In genomic region chr9:57998032-57998659, GRCm38 (mm10) we compare ENCODE assay signal across 8 mouse cellular contexts. TPM values are rescaled to one million over a fixed set of nuclear protein-coding genes. Genes with fewer than 3 reads are reported as not detected.
A peak's percentile ranks its signal among the peaks of the same experiment; 100 is the strongest.
DNase-seq lines count a peak whose midpoint lies in the region; ATAC-seq lines count a peak whose summit lies in the region.

No protein-coding gene starts in this region.

- no peaks in the 10 kb centered on the region for H3K9me3 ChIP-seq in embryonic facial prominence, embryonic 12.5 days
- no peaks in the 10 kb centered on the region for H3K9me3 ChIP-seq in neural tube, embryonic 14.5 days (ENCODE audit: control insufficient read depth, low read length)

- peak overlapping the region; percentile 16; the same call in 1 of the 2 replicates for H3K4me3 ChIP-seq in embryonic facial prominence, embryonic 12.5 days
- peak overlapping the region; percentile 19; the same call in 1 of the 2 replicates for H3K4me3 ChIP-seq in neural tube, embryonic 14.5 days (ENCODE audit: low read depth, low read length)

- peaks cover 9% of the 10 kb centered on the region; the same call in 1 of the 2 replicates for H3K4me1 ChIP-seq in embryonic facial prominence, embryonic 12.5 days
- peaks cover 4% of the 10 kb centered on the region; the same call in 1 of the 2 replicates for H3K4me1 ChIP-seq in neural tube, embryonic 14.5 days (ENCODE audit: control insufficient read depth, insufficient read depth, low read length)

- ATAC-seq in CD4-positive, CD25-positive, alpha-beta regulatory T cell, adult 4 months, result peak; percentile 93
- ATAC-seq in embryonic facial prominence, embryonic 12.5 days (ENCODE audit: insufficient number of reproducible peaks, insufficient read depth, low FRiP score, low TSS enrichment), result 0 out of 2 replicates have a peak, but pooled peaks have one; percentile 8
- ATAC-seq in neural tube, embryonic 14.5 days (ENCODE audit: low read depth), result peak; percentile 93

- WGBS in embryonic facial prominence, embryonic 12.5 days, result under 1% methylated on average over 20 of the region's 20 CpGs
- under 1% methylated on average over 20 of the region's 20 CpGs for WGBS in neural tube, embryonic 14.5 days

- no peak overlapping the region for H3K9ac ChIP-seq in embryonic facial prominence, embryonic 12.5 days
- peak overlapping the region; percentile 25; the same call in 1 of the 2 replicates for H3K9ac ChIP-seq in neural tube, embryonic 14.5 days (replicated peaks; ENCODE audit: low read depth, low read length)

- intact Hi-C loops in heart, postnatal 14 days (cut with DNase I), result loop anchor here (1.0 to 10.0 kb wide), 4 partner anchors 63 to 343 kb away; partner anchors contain the start of gene Csk

- peaks cover 34% of the 10 kb centered on the region for H3K27me3 ChIP-seq in embryonic facial prominence, embryonic 12.5 days
- H3K27me3 ChIP-seq in neural tube, embryonic 14.5 days (ENCODE audit: control insufficient read depth, insufficient read depth, low read length), result no peaks in the 10 kb centered on the region

- H3K36me3 ChIP-seq in embryonic facial prominence, embryonic 12.5 days, result no peaks in the 10 kb centered on the region
- H3K36me3 ChIP-seq in neural tube, embryonic 14.5 days (ENCODE audit: control insufficient read depth, insufficient read depth, low read length), result no peaks in the 10 kb centered on the region

- H3K27ac ChIP-seq in embryonic facial prominence, embryonic 12.5 days, result no peak overlapping the region
- H3K27ac ChIP-seq in neural tube, embryonic 14.5 days (ENCODE audit: low read depth, low read length), result no peak overlapping the region

- H3K4me2 ChIP-seq in embryonic facial prominence, embryonic 12.5 days (replicated peaks), result peak overlapping the region; percentile 48
- peak overlapping the region; percentile 48 for H3K4me2 ChIP-seq in neural tube, embryonic 14.5 days (ENCODE audit: low read depth, low read length)

- DNase-seq in adrenal gland, postnatal 10 days, result peak; percentile 65
- peak; percentile 31 to 70 for DNase-seq in heart, postnatal 14 days
- DNase-seq in kidney, postnatal 36 days, result peak; percentile 61 to 69
- DNase-seq in lung, adult 18-20 months, result peak; percentile 27 to 53
- DNase-seq in thymus, postnatal 36 days, result peak; percentile 90 to 95

RNA-seq across cellular contexts. Expression of gene Cyp11a1, which starts 8.1 kb away (rescaled TPM):
- polyA plus RNA-seq in CD4-positive, CD25-positive, alpha-beta regulatory T cell, adult 4 months (2017; shearing (Covaris generic)), result not detected
- total RNA-seq in adrenal gland, postnatal 10 days (2021), result 1,000 to 10,000 TPM; 1,564 to 1,873 TPM
- polyA plus RNA-seq in embryonic facial prominence, embryonic 12.5 days (2016; fragmentation: Nextera tagmentation; extraction: Ambion mirVana), result 0.13 TPM in 1 of 2 replicates, not detected in the other
- total RNA-seq in heart, postnatal 14 days (2021), result under 1 TPM; 0.17 to 0.63 TPM
- 0.43 and 0.71 TPM in 2 replicates for polyA plus RNA-seq in neural tube, embryonic 14.5 days (2014; fragmentation: Nextera tagmentation; extraction: Ambion mirVana)

RNA-seq across cellular contexts. Expression of gene Sema7a, which starts 58.2 kb away (rescaled TPM):
- not detected for polyA plus RNA-seq in CD4-positive, CD25-positive, alpha-beta regulatory T cell, adult 4 months (2017; shearing (Covaris generic))
- total RNA-seq in adrenal gland, postnatal 10 days (2021), result 10 to 100 TPM; 18.0 to 19.8 TPM
- 0.45 and 0.62 TPM in 2 replicates for polyA plus RNA-seq in embryonic facial prominence, embryonic 12.5 days (2016; fragmentation: Nextera tagmentation; extraction: Ambion mirVana)
- total RNA-seq in heart, postnatal 14 days (2021), result 10 to 100 TPM; 38.9 to 43.7 TPM
- 5.6 and 7.2 TPM in 2 replicates for polyA plus RNA-seq in neural tube, embryonic 14.5 days (2014; fragmentation: Nextera tagmentation; extraction: Ambion mirVana)

Comparison
In these comparisons a context has a peak if more than half of its experiments do, and no peak if none do; other contexts are left out.
1. ATAC-seq: peak in every context shown above with its lines; median percentile 93 in CD4-positive, CD25-positive, alpha-beta regulatory T cell, adult 4 months; 93 in neural tube, embryonic 14.5 days; 8 in embryonic facial prominence, embryonic 12.5 days.
2. DNase-seq: peak in every context shown above with its lines; median percentile 92 in thymus, postnatal 36 days; 65 in adrenal gland, postnatal 10 days; 65 in kidney, postnatal 36 days; 50 in heart, postnatal 14 days; 40 in lung, adult 18-20 months.